Mouse (Mus musculus) MEL (cell line): ENCODE results near the gene Lpar5.

ENCODE experiments used
- CTCF ChIP-seq, 3 experiments: IDR thresholded peaks in 2 of 3; conservative IDR thresholded peaks in 1 of 3; 2 replicates each; pipeline ENCODE4 v1.5.1; 2011 to 2012; ENCODE audit warnings: low read length in 3 of 3, low read depth in 2 of 3, mild to moderate bottlenecking in 2 of 3, improper control_type of control experiment in 1 of 3, inconsistent platforms in 1 of 3, mixed read lengths in 1 of 3, moderate library complexity in 1 of 3; ENCODE audit not compliant: control insufficient read depth in 1 of 3, insufficient read depth in 1 of 3, poor library complexity in 1 of 3, severe bottlenecking in 1 of 3
- EP300 ChIP-seq, 2 experiments: IDR thresholded peaks; 2 replicates each; pipeline ENCODE4 v1.6.1; 2011; ENCODE audit warnings: improper control_type of control experiment in 2 of 2, low read length in 2 of 2, low read depth in 1 of 2, mild to moderate bottlenecking in 1 of 2
- KAT2A ChIP-seq: conservative IDR thresholded peaks from 2 replicates; pipeline ENCODE4 v1.6.1; 2012; ENCODE audit warnings: low read depth, low read length, improper control_type of control experiment, inconsistent platforms
- MAFK ChIP-seq: IDR thresholded peaks from 2 replicates; pipeline ENCODE4 v1.6.1; 2011; ENCODE audit warnings: low read depth, mild to moderate bottlenecking, low read length, improper control_type of control experiment, borderline replicate concordance
- MAX ChIP-seq: IDR thresholded peaks from 2 replicates; pipeline ENCODE4 v1.6.1; 2011; ENCODE audit warnings: low read length, improper control_type of control experiment
- MYB ChIP-seq: IDR thresholded peaks from 2 replicates; pipeline ENCODE4 v1.6.1; 2011; ENCODE audit warnings: mild to moderate bottlenecking, low read depth, low read length, improper control_type of control experiment
- POLR2A ChIP-seq, 2 experiments: IDR thresholded peaks; 2 replicates each; pipeline ENCODE4 v1.6.1; 2011 to 2012; ENCODE audit warnings: low read length in 2 of 2, mild to moderate bottlenecking in 2 of 2, control low read depth in 1 of 2, improper control_type of control experiment in 1 of 2, low read depth in 1 of 2, moderate library complexity in 1 of 2; ENCODE audit not compliant: control insufficient read depth in 1 of 2, insufficient read depth in 1 of 2, poor library complexity in 1 of 2
- RAD21 ChIP-seq: IDR thresholded peaks from 2 replicates; pipeline ENCODE4 v1.6.1; 2011; ENCODE audit warnings: mild to moderate bottlenecking, low read depth, low read length, improper control_type of control experiment
- TCF12 ChIP-seq: IDR thresholded peaks from 2 replicates; pipeline ENCODE4 v1.6.1; 2014; ENCODE audit warnings: low read depth, mild to moderate bottlenecking, inconsistent platforms, low read length, improper control_type of control experiment, moderate library complexity
- ZC3H11A ChIP-seq: IDR thresholded peaks from 2 replicates; pipeline ENCODE4 v1.6.1; 2012; ENCODE audit warnings: low read depth, mild to moderate bottlenecking, inconsistent platforms, low read length, improper control_type of control experiment
- ZKSCAN1 ChIP-seq: IDR thresholded peaks from 2 replicates; pipeline ENCODE4 v1.6.1; 2012; ENCODE audit warnings: low read depth, mild to moderate bottlenecking, inconsistent platforms, low read length, improper control_type of control experiment, moderate library complexity
- ZNF384 ChIP-seq: IDR thresholded peaks from 2 replicates; pipeline ENCODE4 v1.6.1; 2012; ENCODE audit warnings: low read depth, mild to moderate bottlenecking, inconsistent platforms, low read length, improper control_type of control experiment

GRCm38 (mm10) chr6:125063906-125064305 lies 3.8 kb upstream of the Lpar5 start:
- TF ChIP-seq RAD21 (no peak), MAFK (no peak), CTCF (IDR thresholded peaks at IDR 0.05 in 2 of 3, conservative IDR thresholded peaks at IDR 0.05 in 1 of 3; ENCODE audit: control insufficient read depth in 1 of 3, insufficient read depth in 1 of 3, low read depth in 2 of 3, low read length in 3 of 3, poor library complexity in 1 of 3, severe bottlenecking in 1 of 3) (no peak), MAX (no peak), MYB (no peak), KAT2A (no peak), ZKSCAN1 (no peak), EP300 (IDR thresholded peaks at IDR 0.05; ENCODE audit: low read depth in 1 of 2, low read length in 2 of 2) (no peak), ZC3H11A (no peak), TCF12 (no peak), ZNF384 (no peak), POLR2A (IDR thresholded peaks at IDR 0.05; ENCODE audit: control insufficient read depth in 1 of 2, insufficient read depth in 1 of 2, low read depth in 1 of 2, low read length in 2 of 2, poor library complexity in 1 of 2) (no peak)
